Mouse (Mus musculus): ENCODE measurements around the gene Cd3eap.

The Cd3eap gene

GRCm38 (mm10) chr7:19359299-19359891 lies at the start of gene Cd3eap, which contains the start of gene Ppp1r13l:
Cd3eap (minus strand) TSS chr7:19359483.
Ppp1r13l (plus strand) TSS chr7:19359749.
- DNase-seq: peak; percentile 87 to 88

- peak; percentile 81 to 84 for DNase-seq
Observed at GRCm38 (mm10) chr7:19405417-19405816, 46.1 kb upstream of the Cd3eap start.

DNA sequence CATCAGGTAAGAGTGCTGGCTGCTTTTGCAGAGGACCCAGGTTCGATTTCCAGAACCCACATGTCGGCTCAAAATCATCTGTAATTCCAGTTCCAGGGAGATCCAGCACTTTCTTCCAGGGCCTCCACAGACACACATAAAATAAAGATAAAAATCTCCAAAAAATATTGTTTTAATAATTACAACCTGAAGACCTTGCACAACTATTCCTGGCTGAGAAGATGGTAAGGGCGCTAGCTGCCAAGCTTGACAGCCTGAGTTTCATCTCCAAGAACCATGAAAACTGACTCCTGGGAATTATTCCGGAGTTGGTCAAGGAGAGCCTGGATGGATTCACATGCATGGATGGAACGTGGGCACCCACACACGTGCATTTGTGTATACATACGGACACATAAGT lies 45.2 kb upstream of the Cd3eap start, which contains the start of gene Ckm:
Ckm (plus strand) TSS at position 301 of the 400 bp plus-strand sequence.
- DNase-seq: no peak

DNA sequence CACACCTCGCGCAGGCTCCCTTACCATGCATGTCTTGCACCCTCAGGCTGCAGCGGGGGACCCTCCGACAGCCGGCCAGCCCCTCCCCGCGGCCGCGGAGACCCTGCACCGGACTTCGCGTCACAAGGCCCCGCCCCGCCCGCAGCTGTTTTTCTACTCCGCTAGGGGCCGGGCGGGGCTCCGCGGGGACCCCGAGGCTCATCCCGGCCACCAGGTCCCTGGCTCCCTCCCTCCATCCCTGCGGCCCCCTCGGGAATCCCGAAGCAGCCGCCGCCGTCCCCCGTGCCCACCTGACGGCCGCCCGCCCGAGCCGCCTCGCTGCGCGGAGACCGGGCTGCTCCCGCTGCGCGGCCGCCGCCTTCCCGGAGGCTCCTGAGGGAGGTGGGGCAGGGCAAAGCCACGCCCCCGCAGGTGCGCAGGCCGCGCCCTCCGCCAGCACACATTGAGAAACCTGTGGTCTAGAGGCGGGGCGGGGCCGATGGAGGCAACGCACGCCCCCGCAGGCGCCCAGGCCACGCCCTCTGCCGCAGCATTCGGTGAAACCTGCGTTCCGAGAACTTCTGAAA lies 44.5 kb upstream of the Cd3eap start, which contains the start of gene Klc3:
Klc3 (minus strand) TSS at position 374 of the 566 bp plus-strand sequence.
- DNase-seq: peak in 1 of 2 experiments; percentile 37

GRCm38 (mm10) chr7:19402535-19403112 lies 43.3 kb upstream of the Cd3eap start:
- DNase-seq: no peak

DNA sequence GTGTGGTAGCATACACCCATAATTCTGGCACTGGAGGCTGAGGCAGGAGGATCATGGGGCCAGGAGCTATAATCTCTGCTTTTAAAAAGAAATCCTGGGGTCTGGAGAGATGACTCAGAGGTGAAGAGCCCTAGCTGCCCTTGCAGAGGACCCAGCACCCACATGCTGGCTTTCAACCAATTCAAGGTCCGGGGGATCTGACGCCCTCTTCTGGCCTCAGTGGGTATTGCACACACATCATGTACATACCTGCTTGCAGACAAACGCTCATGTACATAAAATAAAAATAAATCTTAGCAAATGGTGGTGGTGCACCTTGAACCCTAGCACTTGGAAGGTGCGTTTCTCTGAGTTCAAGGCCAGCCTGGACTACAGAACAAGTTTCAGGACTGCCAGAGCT lies 41.7 kb upstream of the Cd3eap start:
- DNase-seq: no peak

GRCm38 (mm10) chr7:19399496-19400280 lies 40.4 kb upstream of the Cd3eap start:
- no peak for DNase-seq

DNA sequence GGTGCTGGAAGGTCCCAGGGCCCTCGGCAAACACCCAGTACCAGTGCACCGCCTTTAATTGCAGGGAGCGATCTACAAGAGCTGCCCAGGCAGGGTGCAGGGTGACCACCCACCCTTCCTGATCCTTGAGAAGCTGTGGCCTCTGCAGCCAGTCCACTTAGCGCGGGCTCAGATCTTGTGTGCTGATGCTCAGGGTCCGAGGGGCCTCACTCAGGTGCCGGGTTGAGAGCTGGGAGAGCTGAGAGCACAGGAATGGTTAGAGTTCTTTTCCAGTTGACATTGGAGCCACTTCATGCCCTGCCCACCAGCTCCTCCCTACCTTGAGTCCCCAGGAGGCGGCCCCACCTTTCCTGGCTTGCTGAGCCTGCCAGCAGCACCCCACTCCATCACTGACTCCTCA lies 35.2 kb upstream of the Cd3eap start:
- no peak for DNase-seq

DNA sequence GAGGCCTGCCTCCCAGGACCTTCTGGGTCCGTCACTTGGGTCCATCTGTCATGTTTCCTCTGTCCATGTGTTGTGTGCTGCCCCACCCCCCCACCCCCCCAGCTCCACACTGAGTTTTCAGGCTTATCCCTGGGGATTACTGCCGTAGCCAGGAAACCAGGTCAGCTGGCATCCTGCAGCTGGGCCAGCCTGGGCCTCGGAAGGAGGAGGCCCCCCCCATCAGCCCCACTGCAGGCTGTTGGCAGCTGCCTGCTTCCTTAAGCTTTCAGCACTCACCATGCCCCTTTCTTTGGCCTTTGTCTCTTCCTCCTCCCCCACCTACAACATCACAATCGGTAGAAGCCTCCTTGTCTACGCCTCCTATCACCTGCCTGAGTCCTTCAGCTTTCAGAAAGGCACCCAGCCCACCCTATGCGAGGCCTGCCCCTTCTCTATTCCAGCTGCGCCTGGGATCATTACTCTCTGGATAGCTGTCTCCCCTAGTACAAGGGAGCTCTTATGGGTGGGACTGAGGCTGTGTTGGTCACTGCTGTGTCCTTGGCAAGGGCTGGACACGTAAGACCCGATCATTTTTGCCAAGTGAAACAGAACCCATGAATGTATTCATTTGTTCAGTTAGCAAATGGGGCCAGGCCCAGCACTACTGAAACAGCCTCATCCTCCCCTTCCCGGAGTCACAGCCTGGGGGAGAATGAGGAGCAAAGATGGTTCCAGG lies 29.6 kb upstream of the Cd3eap start:
- no peak for DNase-seq

DNA sequence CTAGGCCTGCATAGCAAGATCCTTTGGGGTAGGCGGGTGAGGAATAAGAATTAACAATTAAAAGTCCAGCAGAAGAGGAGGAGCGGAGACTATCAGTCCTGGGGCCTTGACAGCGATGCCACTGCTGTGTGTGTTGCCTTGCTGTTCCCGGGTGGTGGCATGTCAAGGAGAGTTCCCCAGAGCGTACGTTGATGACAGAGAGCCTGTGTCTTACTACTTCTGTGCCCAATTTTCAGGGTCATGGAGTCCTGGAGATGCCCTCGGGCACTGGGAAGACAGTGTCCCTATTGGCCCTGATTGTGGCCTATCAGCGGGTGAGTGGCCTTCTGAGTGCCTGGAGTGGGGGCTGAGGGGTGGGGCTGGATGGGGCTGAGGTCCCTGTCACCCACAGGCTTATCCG lies 24.4 kb upstream of the Cd3eap start:
- DNase-seq: no peak

DNA sequence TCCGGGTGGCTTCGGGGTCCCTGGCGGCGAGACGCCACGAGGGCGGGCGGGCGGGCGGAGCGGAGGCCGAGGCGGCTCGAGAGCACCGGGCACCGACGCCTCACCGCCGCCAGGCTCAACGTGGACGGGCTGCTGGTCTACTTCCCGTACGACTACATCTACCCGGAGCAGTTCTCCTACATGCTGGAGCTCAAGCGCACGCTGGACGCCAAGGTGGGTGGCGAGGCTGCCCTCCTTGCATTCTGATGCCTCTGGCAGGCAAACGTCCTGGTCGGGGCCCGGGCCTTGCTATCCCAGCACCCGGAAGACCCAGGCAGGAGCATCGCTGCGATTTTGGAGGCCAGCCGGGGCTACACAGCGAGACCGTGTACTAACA lies 22.9 kb upstream of the Cd3eap start:
- no peak for DNase-seq

DNA sequence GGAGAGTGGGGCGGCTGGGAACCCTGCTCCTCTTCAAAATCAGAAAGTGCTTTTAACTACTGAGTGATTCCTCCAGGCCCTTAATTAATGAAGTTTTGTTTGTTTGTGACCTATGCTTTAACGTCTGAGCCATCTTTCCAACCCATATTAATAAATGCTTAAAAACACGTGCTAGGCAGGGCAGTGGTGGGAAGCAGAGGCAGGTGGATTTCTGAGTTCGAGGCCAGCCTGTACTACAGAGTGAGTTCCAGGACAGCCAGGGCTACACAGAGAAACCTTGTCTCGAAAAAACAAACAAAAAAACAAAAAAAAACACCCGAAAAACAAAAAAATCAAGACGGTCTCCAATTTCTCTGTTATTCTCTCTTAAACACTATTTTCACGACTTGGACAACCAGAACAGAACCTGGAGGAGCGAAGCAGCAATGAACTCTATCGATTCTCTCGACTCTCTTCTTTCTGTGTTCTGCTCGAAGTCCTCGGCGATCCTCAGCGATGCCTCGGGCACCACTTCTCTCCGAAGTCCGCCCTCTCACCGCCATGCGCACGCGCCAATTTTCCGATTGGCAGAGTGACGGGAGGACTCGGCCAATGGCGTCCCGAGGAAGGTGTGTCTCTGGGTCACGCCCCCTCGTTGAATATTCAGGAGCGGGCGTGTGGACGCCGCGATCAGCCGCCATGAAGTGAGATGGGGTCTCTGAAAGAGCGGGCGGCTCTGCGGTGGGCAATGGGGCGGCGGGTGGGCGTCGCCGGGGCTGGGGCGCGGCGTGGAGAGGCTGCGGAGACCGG lies 22.3 kb upstream of the Cd3eap start, which contains the start of gene Ercc2:
Ercc2 (plus strand) TSS at position 634 of the 789 bp plus-strand sequence.
- peak; percentile 98 to 99 for DNase-seq

- DNase-seq: no peak
Observed at GRCm38 (mm10) chr7:19378049-19378448, 18.8 kb upstream of the Cd3eap start.

DNA sequence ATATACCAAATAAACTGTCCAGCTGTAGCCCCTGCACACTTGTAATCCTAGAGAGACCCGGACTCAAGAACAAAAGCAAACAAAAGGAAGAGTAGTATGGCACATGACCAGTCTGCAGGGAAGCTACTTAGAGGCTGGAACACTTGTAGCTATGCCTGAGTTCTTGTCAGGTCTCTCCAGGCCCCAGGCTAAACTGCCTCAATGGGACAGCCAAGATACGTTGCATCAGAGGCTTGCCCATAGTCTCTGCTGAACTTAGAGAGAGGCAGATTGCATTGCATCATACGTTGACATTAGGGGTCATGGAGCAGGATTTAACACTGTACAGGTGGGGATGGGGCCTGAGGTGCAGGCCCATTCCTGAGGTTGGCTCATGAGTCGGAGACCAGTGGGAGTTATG lies 16.7 kb upstream of the Cd3eap start:
- DNase-seq: no peak

GRCm38 (mm10) chr7:19375368-19375767 lies 16.1 kb upstream of the Cd3eap start:
- no peak for DNase-seq

GRCm38 (mm10) chr7:19373367-19373766 lies 14.1 kb upstream of the Cd3eap start:
- DNase-seq: no peak

GRCm38 (mm10) chr7:19369823-19370425 lies 10.6 kb upstream of the Cd3eap start:
- peak; percentile 72 to 74 for DNase-seq

- DNase-seq: no peak
Observed at GRCm38 (mm10) chr7:19368380-19368779, 9.1 kb upstream of the Cd3eap start.

DNA sequence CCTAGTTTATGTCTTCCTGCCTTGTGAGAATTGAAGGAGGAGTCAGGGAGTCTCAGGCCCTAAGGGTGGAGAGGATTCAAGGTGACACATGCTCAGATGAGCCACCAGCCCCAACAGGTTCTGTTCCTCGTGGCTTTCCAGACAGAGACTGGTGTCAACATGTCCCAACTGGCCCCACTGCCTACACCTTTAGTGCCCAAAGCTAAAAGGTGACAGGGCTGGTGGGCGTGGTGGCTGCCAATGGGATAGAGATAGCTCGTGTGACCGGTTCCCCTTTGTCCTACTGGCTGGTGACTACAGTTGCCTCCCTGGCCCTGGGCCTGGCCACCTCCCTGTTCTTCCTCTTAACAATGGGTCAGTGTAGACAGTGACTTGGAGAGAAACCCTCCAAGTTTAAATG lies 6.1 kb upstream of the Cd3eap start:
- DNase-seq: no peak

DNA sequence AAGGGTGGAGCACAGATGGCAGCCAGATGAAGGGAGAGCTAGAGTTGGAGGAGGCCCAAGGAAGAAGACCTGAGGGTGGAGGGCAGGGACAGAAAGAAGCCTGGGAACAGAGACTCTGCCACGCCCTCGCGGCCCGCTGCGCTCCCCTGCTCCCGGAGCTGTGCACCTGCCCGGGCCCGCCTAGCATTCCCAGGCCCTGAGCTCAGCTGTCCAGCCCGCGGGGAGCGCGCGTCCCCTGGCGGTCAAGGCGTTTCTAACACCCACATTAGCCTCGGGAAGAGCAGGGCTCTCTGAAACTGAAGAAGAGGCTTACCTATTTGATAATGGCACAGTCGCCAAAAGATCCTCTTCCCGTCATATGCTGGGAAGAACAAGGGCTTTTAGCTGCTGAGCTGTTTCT lies 4.6 kb upstream of the Cd3eap start:
- DNase-seq: peak; percentile 80 to 81

- no peak for DNase-seq
Observed at GRCm38 (mm10) chr7:19362276-19362675, 3.0 kb upstream of the Cd3eap start.

Measured in cerebellum, postnatal 36 days (tissue).